Mouse (Mus musculus) thymus, postnatal 14 days (tissue): ENCODE results near the gene Upk3a.

ENCODE experiments used
- DNase-seq: peaks from one replicate; pipeline ENCODE4 v3.0.0; 2021

Gene Upk3a

DNA sequence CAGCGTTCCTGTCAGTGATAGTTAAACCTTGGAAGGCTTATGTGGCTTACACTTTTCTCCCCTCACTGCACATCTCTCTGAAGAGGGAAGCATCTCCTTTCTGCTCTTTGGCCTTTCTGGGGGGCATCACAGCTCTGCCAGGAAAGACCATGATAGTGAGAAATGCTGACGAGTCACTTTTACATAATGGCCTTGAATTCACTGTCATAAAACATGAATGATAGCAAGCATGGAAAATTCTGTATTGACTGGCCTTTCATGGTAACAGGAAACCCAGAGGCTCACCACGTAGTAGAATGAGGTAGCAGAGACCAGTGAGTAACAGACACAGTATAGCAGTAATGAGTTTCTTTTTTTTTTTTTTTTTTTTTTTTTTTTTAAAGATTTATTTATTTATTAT, 37.2 kb downstream of the Upk3a start:
- DNase-seq, result no peak

DNA sequence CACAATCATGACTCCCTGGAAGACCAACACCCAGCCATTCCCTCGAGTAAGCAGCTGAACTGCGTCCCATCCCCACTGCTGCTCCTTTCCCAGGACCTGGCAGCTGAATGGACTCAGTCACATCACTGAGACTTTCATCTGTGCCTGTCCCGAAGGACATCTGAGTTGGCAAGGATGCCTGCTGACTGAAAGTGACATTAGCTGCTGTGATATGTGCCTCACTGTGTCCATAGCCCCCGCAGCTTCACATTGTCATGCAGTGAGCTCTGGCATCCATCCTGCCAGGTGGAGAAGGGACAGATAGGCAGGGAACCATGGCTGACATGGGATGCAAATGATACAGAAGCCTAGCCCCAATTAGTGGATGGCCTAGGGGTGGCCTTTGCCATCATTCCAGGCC, 38.2 kb downstream of the Upk3a start:
- DNase-seq, result no peak

DNA sequence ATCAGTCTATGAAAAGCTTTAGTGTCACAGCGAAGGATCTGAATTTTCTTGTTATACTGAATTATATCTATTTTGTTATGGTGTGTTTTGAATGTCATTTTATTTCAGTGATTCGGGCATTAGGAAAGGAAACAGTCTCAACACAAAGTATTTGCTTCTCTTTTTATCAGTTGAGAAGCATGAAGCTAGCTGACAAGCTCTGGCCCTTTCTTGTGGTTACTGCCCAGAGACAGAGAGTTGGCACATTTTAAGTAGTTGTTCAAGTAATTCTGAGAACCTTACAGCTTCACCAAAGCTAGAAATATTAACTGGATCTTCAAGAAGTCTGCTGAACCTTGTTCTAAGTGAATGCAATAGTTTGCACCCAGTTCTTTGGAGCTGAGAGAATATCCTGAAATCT, 46.5 kb downstream of the Upk3a start:
- no peak for DNase-seq

DNA sequence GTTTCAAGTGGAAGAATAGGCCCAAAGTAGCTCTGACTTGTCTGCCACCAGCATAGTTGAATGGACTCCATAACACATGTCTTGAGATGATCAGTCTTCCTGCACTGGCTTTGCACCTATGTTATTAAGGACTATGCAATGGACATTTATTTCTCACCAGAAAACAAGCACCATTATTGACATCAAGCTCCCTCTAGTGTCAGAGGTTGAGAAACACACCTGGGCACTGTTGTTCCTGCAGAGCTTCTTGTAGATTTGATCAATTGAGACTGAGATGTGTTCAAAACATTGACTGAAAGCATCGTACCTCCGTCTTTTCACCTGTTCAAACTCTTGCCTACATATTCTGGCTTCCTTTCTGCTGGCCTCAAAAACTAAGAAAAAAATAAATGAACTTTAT, 53.6 kb downstream of the Upk3a start:
- peak; percentile 53 for DNase-seq
